Mouse (Mus musculus) limb, embryonic 14.5 days (tissue): ENCODE results near the gene Mbnl2. TPM values are rescaled to one million over a fixed set of nuclear protein-coding genes. Genes with fewer than 3 reads are reported as not detected.

ENCODE experiments used
- ATAC-seq: fragments of 200-750 bp; cut with Nextera tagmentation; 2 replicates; pipeline ENCODE4 v1.8.0; 2017; ENCODE audit warnings: low read depth, moderate number of reproducible peaks, moderate TSS enrichment; ENCODE audit not compliant: low FRiP score
- DNase-seq: peaks from one replicate; pipeline ENCODE4 v3.0.0-alpha.2; 2015; ENCODE audit warnings: low spot score
- H3K27ac ChIP-seq: fragments of 300-500 bp; sonication (generic); replicated peaks from 2 replicates; pipeline ENCODE4 v1.5.1; 2014; ENCODE audit warnings: low read depth, mild to moderate bottlenecking, low read length, moderate library complexity, mixed read lengths
- H3K27me3 ChIP-seq: fragments of 300-500 bp; sonication (generic); 2 replicates; pipeline ENCODE4 v1.6.1; 2014; ENCODE audit warnings: low read length, mixed read lengths; ENCODE audit not compliant: control insufficient read depth, insufficient read depth
- H3K36me3 ChIP-seq: fragments of 300-500 bp; sonication (generic); 2 replicates; pipeline ENCODE4 v1.6.1; 2014; ENCODE audit warnings: mild to moderate bottlenecking, low read length, moderate library complexity, mixed read lengths; ENCODE audit not compliant: control insufficient read depth, insufficient read depth
- H3K4me1 ChIP-seq: fragments of 300-500 bp; sonication (generic); 2 replicates; pipeline ENCODE4 v1.6.1; 2014; ENCODE audit warnings: antibody characterized with exemption, low read length, mixed read lengths; ENCODE audit not compliant: control insufficient read depth, insufficient read depth
- H3K4me2 ChIP-seq: fragments of 300-500 bp; sonication (generic); replicated peaks from 2 replicates; pipeline ENCODE4 v1.6.1; 2014; ENCODE audit warnings: low read depth, mild to moderate bottlenecking, low read length, moderate library complexity; ENCODE audit not compliant: severe bottlenecking
- H3K4me3 ChIP-seq: fragments of 300-500 bp; sonication (generic); replicated peaks from 2 replicates; pipeline ENCODE4 v1.5.1; 2014; ENCODE audit warnings: low read length
- H3K9ac ChIP-seq: fragments of 300-500 bp; sonication (generic); 2 replicates; pipeline ENCODE4 v1.6.1; 2014; ENCODE audit warnings: mild to moderate bottlenecking, low read depth, low read length, moderate library complexity; ENCODE audit not compliant: severe bottlenecking
- H3K9me3 ChIP-seq: fragments of 300-500 bp; sonication (generic); 2 replicates; pipeline ENCODE4 v1.6.1; 2016; ENCODE audit warnings: low read length; ENCODE audit not compliant: control insufficient read depth
- POLR2A ChIP-seq: fragments of 200-500 bp; IDR thresholded peaks from 2 replicates; pipeline ENCODE4 v1.8.0; 2012; ENCODE audit warnings: inconsistent platforms, mild to moderate bottlenecking, moderate library complexity, borderline replicate concordance; ENCODE audit not compliant: insufficient read depth, insufficient read length; ENCODE audit errors: extremely low read depth
- WGBS: fragments of 180-500 bp; shearing (Covaris S2); extraction: QIAGEN DNeasy Blood & Tissue Kit; methylation state at CpG from one replicate; pipeline ENCODE4 v1.1.7; 2014; 5-methylcytosine and 5-hydroxymethylcytosine counted together
- polyA plus RNA-seq, 2 experiments: library from polyadenylated mRNA; depleted of rRNA in 1 of 2; stranded (reverse) in 1 of 2; unstranded in 1 of 2; fragments of >200 nt; fragmentation: Nextera tagmentation in 1 of 2; extraction: Ambion mirVana in 1 of 2; gene quantifications; 2 replicates each; pipeline versions ENCODE4 v1.2.1 to v1.2.3; 2012 to 2014

The Mbnl2 gene
- polyA plus RNA-seq, 2 experiments: 109 to 161 TPM

GRCm38 (mm10) chr14:120242711-120243110 lies 32.8 kb upstream of the Mbnl2 start:
- H3K9ac ChIP-seq: no peak overlapping the region
- no peak overlapping the region for H3K27ac ChIP-seq
- H3K36me3 ChIP-seq: no peaks in the 10 kb centered on the region
- H3K4me1 ChIP-seq: no peaks in the 10 kb centered on the region
- no peak overlapping the region for H3K4me2 ChIP-seq
- ATAC-seq (no peak), DNase-seq (no peak)
- no peaks in the 10 kb centered on the region for H3K9me3 ChIP-seq
- TF ChIP-seq POLR2A: no peak
- H3K4me3 ChIP-seq: no peak overlapping the region
- WGBS: 73% methylated on average over 5 of the region's 5 CpGs
- no peaks in the 10 kb centered on the region for H3K27me3 ChIP-seq

- DNase-seq (no peak), ATAC-seq (no peak)
- Histone ChIP-seq H3K4me1 (no peaks in the 10 kb centered on the region), H3K27me3 (no peaks in the 10 kb centered on the region), H3K36me3 (no peaks in the 10 kb centered on the region), H3K27ac (no peak overlapping the region), H3K4me3 (no peak overlapping the region), H3K9me3 (no peaks in the 10 kb centered on the region), H3K4me2 (no peak overlapping the region), H3K9ac (no peak overlapping the region)
- TF ChIP-seq POLR2A: no peak
- WGBS: 76% methylated on average over 8 of the region's 8 CpGs
Observed at GRCm38 (mm10) chr14:120245081-120245705, 30.3 kb upstream of the Mbnl2 start.

DNA sequence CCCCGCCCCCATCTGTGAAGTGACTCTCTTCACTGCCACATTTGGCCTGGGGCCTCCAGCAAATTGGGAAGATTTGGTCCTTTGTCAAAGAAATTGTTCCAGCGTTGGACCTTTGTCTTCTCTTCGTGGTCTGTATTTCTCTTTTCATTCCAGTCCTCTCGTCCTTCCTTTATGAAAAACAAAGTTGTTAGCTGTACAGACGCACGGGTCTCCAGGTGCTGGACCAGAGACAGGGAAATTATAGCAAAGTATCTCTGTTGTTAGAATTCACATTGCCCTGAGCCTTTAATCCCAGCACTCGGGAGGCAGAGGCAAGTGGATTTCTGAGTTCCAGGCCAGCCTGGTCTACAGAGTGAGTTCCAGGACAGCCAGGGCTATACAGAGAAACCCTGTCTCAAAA lies 22.1 kb upstream of the Mbnl2 start:
- H3K4me1 ChIP-seq: no peaks in the 10 kb centered on the region
- no peak overlapping the region for H3K4me3 ChIP-seq
- no peaks in the 10 kb centered on the region for H3K9me3 ChIP-seq
- no peak for TF ChIP-seq POLR2A
- H3K27ac ChIP-seq: no peak overlapping the region
- H3K27me3 ChIP-seq: no peaks in the 10 kb centered on the region
- no peak overlapping the region for H3K9ac ChIP-seq
- DNase-seq (no peak), ATAC-seq (no peak)
- H3K4me2 ChIP-seq: no peak overlapping the region
- WGBS: 79% methylated on average over 7 of the region's 7 CpGs
- no peaks in the 10 kb centered on the region for H3K36me3 ChIP-seq

DNA sequence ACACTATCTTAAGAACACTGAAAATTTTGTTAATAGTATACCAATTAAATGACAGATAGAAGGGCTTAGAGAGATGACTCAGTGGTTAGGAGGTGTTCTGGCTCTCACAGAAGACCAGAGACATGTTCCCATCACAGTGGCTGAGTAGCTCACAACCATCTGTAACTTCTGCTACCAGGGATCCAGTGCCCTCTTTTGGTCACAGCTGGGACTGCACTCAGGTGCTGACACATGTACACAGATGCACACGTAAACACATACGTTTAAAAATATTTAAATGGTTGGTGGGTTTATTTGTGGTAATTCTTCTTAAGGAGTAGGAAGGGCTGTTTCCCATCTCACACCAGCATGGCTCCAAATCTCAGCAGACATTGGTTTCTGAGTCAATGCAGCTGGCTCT lies 19.3 kb upstream of the Mbnl2 start:
- DNase-seq (no peak), ATAC-seq (no peak)
- no peaks in the 10 kb centered on the region for H3K4me1 ChIP-seq
- no peak overlapping the region for H3K9ac ChIP-seq
- no peaks in the 10 kb centered on the region for H3K9me3 ChIP-seq
- WGBS: 96% methylated on average over 2 of the region's 2 CpGs
- H3K36me3 ChIP-seq: no peaks in the 10 kb centered on the region
- H3K27me3 ChIP-seq: no peaks in the 10 kb centered on the region
- TF ChIP-seq POLR2A: no peak
- H3K4me2 ChIP-seq: no peak overlapping the region
- no peak overlapping the region for H3K4me3 ChIP-seq
- H3K27ac ChIP-seq: no peak overlapping the region

GRCm38 (mm10) chr14:120256623-120257384 lies 18.7 kb upstream of the Mbnl2 start:
- Histone ChIP-seq H3K9ac (no peak overlapping the region), H3K4me3 (no peak overlapping the region), H3K27ac (no peak overlapping the region), H3K4me2 (no peak overlapping the region), H3K27me3 (no peaks in the 10 kb centered on the region), H3K36me3 (no peaks in the 10 kb centered on the region), H3K4me1 (no peaks in the 10 kb centered on the region), H3K9me3 (no peaks in the 10 kb centered on the region)
- no peak for DNase-seq
- WGBS: 64% methylated on average over 15 of the region's 15 CpGs
- ATAC-seq: no peak
- TF ChIP-seq POLR2A: no peak
